Mouse (Mus musculus) cortical plate, adult 2 months (tissue): ENCODE results near the gene Arid5b.

ENCODE experiments used
- CTCF ChIP-seq: fragments of 200-500 bp; IDR thresholded peaks from 2 replicates; pipeline ENCODE4 v1.5.1; 2011; ENCODE audit warnings: mild to moderate bottlenecking, control low read depth, low read length; ENCODE audit not compliant: insufficient read depth; ENCODE audit errors: extremely low read depth
- POLR2A ChIP-seq: fragments of 200-500 bp; IDR thresholded peaks from 2 replicates; pipeline ENCODE4 v1.6.1; 2011; ENCODE audit warnings: mild to moderate bottlenecking, low read length, control low read depth; ENCODE audit not compliant: insufficient read depth; ENCODE audit errors: extremely low read depth

- TF ChIP-seq CTCF (no peak), POLR2A (no peak)
Measured at GRCm38 (mm10) chr10:68191691-68192380, 86.7 kb downstream of the Arid5b start.
